Mouse (Mus musculus): ENCODE data around the gene Olfr509. TPM values are rescaled to one million over a fixed set of nuclear protein-coding genes. Genes with fewer than 3 reads are reported as not detected.
"Not testable (repeated sequence)": the region's sequence is repeated elsewhere in the genome, so short reads cannot be mapped to it uniquely, and the experiment has no call there.

The Olfr509 gene
- polyA plus RNA-seq (2012; rRNA removed), result not detected in 2 replicates

GRCm38 (mm10) chr7:108651806-108652205, at the start of gene Olfr509:
Olfr509 (minus strand) TSS chr7:108651906.
- DNase-seq, result no peak
- Histone ChIP-seq H3K4me3 (replicated peaks; ENCODE audit: extremely low read depth, low read depth, low read length) (no peak within 1 kb of the TSS), H3K4me1 (ENCODE audit: control insufficient read depth, insufficient read depth, low read length) (no peaks in the 10 kb centered on the region)
- TF ChIP-seq CTCF (IDR thresholded peaks at IDR 0.05; ENCODE audit: insufficient read depth, low read length) (no peak), POLR2A (IDR thresholded peaks at IDR 0.05; ENCODE audit: borderline replicate concordance, extremely low read depth, low read depth, low read length) (no peak)

DNA sequence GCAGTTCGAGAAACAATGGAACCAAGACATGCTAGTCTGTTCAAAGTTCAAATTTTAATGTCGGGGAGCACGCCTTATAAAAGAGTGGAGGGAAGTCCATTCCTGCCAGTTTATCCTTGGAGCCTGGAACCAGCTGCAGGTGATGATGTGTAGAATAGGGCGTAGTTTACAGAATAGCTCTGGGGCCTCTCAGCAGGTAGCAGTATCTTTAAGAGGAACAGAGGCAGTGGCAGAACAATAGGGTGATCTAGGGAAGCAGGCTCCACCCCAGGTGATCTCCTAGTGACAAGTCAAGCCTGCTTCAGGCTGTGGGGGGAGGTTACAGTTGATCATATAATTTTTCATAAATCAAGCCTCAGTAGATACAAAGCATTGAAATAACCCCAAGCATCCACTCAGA, 27.2 kb upstream of the Olfr509 start:
- TF ChIP-seq POLR2A (IDR thresholded peaks at IDR 0.05; ENCODE audit: borderline replicate concordance, extremely low read depth, low read depth, low read length) (no peak), CTCF (IDR thresholded peaks at IDR 0.05; ENCODE audit: insufficient read depth, low read length) (no peak)
- no peak overlapping the region for H3K4me3 ChIP-seq (replicated peaks; ENCODE audit: extremely low read depth, low read depth, low read length)
- H3K4me1 ChIP-seq (ENCODE audit: control insufficient read depth, insufficient read depth, low read length), result no peaks in the 10 kb centered on the region
- 75% methylated on average over 4 of the region's 4 CpGs for WGBS
- no peak for DNase-seq

DNA sequence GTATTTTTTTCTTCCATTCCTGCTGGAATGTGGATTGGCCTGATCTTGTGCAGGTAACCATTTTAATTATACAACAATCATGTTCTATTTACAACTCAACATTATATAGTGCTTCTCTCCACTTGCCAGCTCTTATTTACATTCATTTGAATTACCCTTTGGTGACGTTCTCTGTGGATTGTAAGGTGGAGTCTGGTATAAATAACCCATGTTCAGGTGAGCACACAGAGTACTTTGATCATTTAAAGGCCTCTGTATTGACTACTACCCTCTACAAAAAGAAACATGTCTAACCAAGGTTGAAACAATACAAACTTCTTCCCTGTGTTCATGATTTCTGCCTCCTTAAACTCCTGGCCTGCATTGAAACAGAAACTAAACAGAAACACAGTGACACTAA, 19.4 kb upstream of the Olfr509 start:
- Histone ChIP-seq H3K4me1 (ENCODE audit: control insufficient read depth, insufficient read depth, low read length) (no peaks in the 10 kb centered on the region), H3K4me3 (replicated peaks; ENCODE audit: extremely low read depth, low read depth, low read length) (no peak overlapping the region)
- TF ChIP-seq POLR2A (IDR thresholded peaks at IDR 0.05; ENCODE audit: borderline replicate concordance, extremely low read depth, low read depth, low read length), result no peak
- no peak for TF ChIP-seq CTCF (IDR thresholded peaks at IDR 0.05; ENCODE audit: insufficient read depth, low read length)
- no peak for DNase-seq
- 54% methylated on average over 1 of the region's 1 CpGs for WGBS

- Histone ChIP-seq H3K4me3 (replicated peaks; ENCODE audit: extremely low read depth, low read depth, low read length) (no peak within 1 kb of the TSS), H3K4me1 (ENCODE audit: control insufficient read depth, insufficient read depth, low read length) (no peaks in the 10 kb centered on the region)
- TF ChIP-seq POLR2A (IDR thresholded peaks at IDR 0.05; ENCODE audit: borderline replicate concordance, extremely low read depth, low read depth, low read length), result no peak
- WGBS, result 80% methylated on average over 1 of the region's 1 CpGs
- no peak for DNase-seq
These were observed 14.4 kb upstream of the Olfr509 start, which contains the start of gene Olfr510 for GRCm38 (mm10) chr7:108666118-108666517. Olfr510 (plus strand) TSS chr7:108666418.

DNA sequence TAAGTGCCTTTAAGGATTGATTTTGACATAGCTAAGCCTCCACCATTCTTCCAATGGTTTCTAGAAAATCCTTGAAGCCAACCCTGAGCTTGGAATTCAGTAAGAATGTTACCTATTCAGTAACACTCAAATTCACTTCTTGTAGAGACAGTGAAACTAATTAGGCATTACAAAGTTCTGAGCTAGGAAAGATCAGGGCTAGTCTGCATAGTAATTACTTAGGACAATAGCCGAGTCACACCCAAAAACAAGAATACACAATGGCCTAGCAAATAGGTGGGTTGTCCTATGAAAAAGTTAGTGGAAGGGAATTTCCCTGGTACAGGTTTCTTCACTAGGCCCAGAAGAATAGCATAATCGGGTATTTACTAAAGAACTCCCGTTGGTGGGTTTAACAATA, 10.7 kb upstream of the Olfr509 start:
- Histone ChIP-seq H3K4me3 (replicated peaks; ENCODE audit: extremely low read depth, low read depth, low read length) (no peak overlapping the region), H3K4me1 (ENCODE audit: control insufficient read depth, insufficient read depth, low read length) (no peaks in the 10 kb centered on the region)
- no peak for DNase-seq
- TF ChIP-seq POLR2A (IDR thresholded peaks at IDR 0.05; ENCODE audit: borderline replicate concordance, extremely low read depth, low read depth, low read length) (no peak), CTCF (IDR thresholded peaks at IDR 0.05; ENCODE audit: insufficient read depth, low read length) (no peak)
- 79% methylated on average over 3 of the region's 3 CpGs for WGBS

GRCm38 (mm10) chr7:108629694-108630093, 22.0 kb downstream of the Olfr509 start, which contains the start of gene Olfr508:
Olfr508 (plus strand) TSS chr7:108629994.
- no peak for DNase-seq
- WGBS, result 73% methylated on average over 3 of the region's 3 CpGs
- no peak within 1 kb of the TSS for H3K4me3 ChIP-seq (replicated peaks; ENCODE audit: extremely low read depth, low read depth, low read length)
- H3K4me1 ChIP-seq (ENCODE audit: control insufficient read depth, insufficient read depth, low read length), result no peaks in the 10 kb centered on the region
- TF ChIP-seq POLR2A (IDR thresholded peaks at IDR 0.05; ENCODE audit: borderline replicate concordance, extremely low read depth, low read depth, low read length) (no peak), CTCF (IDR thresholded peaks at IDR 0.05; ENCODE audit: insufficient read depth, low read length) (no peak)

GRCm38 (mm10) chr7:108621514-108621913, 30.2 kb downstream of the Olfr509 start, which contains the start of gene Olfr507:
Olfr507 (plus strand) TSS chr7:108621814.
- Histone ChIP-seq H3K4me1 (ENCODE audit: control insufficient read depth, insufficient read depth, low read length) (no peaks in the 10 kb centered on the region), H3K4me3 (replicated peaks; ENCODE audit: extremely low read depth, low read depth, low read length) (no peak within 1 kb of the TSS)
- TF ChIP-seq POLR2A (IDR thresholded peaks at IDR 0.05; ENCODE audit: borderline replicate concordance, extremely low read depth, low read depth, low read length), result no peak
- no peak for TF ChIP-seq CTCF (IDR thresholded peaks at IDR 0.05; ENCODE audit: insufficient read depth, low read length)
- no peak for DNase-seq
- WGBS, result 59% methylated on average over 2 of the region's 2 CpGs

DNA sequence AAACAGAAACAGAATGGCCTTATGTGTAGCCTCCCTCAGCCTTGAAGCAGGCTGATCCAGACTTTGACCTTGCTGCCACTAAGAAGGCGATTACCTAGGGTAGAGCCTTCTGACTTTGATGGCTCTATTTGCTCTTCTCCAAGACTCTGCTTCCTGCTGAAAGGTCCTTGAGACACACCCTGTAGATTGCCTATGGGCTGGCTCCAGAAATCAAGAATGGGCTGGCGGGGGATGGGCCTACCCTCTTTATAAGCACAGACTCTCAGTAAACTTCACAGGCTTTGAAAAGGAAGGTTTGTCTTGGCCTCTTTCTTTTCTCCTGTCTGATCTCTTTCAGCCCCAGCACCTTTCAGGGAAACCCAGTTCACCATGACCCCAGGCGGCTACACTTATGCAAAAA, 34.9 kb downstream of the Olfr509 start:
- WGBS, result 41% methylated on average over 3 of the region's 3 CpGs
- DNase-seq; H3K4me1 ChIP-seq (ENCODE audit: control insufficient read depth, insufficient read depth, low read length); H3K4me3 ChIP-seq (replicated peaks; ENCODE audit: extremely low read depth, low read depth, low read length): not testable (repeated sequence)

GRCm38 (mm10) chr7:108614110-108614509, 37.6 kb downstream of the Olfr509 start:
- 83% methylated on average over 2 of the region's 2 CpGs for WGBS
- Histone ChIP-seq H3K4me3 (replicated peaks; ENCODE audit: extremely low read depth, low read depth, low read length) (no peak overlapping the region), H3K4me1 (ENCODE audit: control insufficient read depth, insufficient read depth, low read length) (no peaks in the 10 kb centered on the region)
- TF ChIP-seq POLR2A (IDR thresholded peaks at IDR 0.05; ENCODE audit: borderline replicate concordance, extremely low read depth, low read depth, low read length), result no peak
- TF ChIP-seq CTCF (IDR thresholded peaks at IDR 0.05; ENCODE audit: insufficient read depth, low read length), result no peak
- DNase-seq, result no peak

- no peak for DNase-seq
- TF ChIP-seq CTCF (IDR thresholded peaks at IDR 0.05; ENCODE audit: insufficient read depth, low read length) (no peak), POLR2A (IDR thresholded peaks at IDR 0.05; ENCODE audit: borderline replicate concordance, extremely low read depth, low read depth, low read length) (no peak)
- Histone ChIP-seq H3K4me3 (replicated peaks; ENCODE audit: extremely low read depth, low read depth, low read length) (no peak within 1 kb of the TSS), H3K4me1 (ENCODE audit: control insufficient read depth, insufficient read depth, low read length) (no peaks in the 10 kb centered on the region)
These were observed 41.2 kb downstream of the Olfr509 start, which contains the start of gene Olfr506 for GRCm38 (mm10) chr7:108610487-108610886. Olfr506 (plus strand) TSS chr7:108610787.

- WGBS, result 65% methylated on average over 3 of the region's 3 CpGs
- not testable (repeated sequence) for DNase-seq; H3K4me1 ChIP-seq (ENCODE audit: control insufficient read depth, insufficient read depth, low read length); H3K4me3 ChIP-seq (replicated peaks; ENCODE audit: extremely low read depth, low read depth, low read length)
These were observed 49.8 kb downstream of the Olfr509 start for GRCm38 (mm10) chr7:108601916-108602315.

Other genes starting within 250 kb of the Olfr509 start
- not detected in 2 replicates for gene Olfr497, start 231.5 kb downstream of the Olfr509 start, polyA plus RNA-seq (2012; rRNA removed)
- gene Olfr498, start 186.6 kb downstream of the Olfr509 start, polyA plus RNA-seq (2012; rRNA removed), result not detected in 2 replicates
- not detected in 2 replicates for gene Olfr502, start 126.8 kb downstream of the Olfr509 start, polyA plus RNA-seq (2012; rRNA removed)
- not detected in 2 replicates for gene Olfr503, start 107.4 kb downstream of the Olfr509 start, polyA plus RNA-seq (2012; rRNA removed)
- gene Olfr504, start 86.1 kb downstream of the Olfr509 start, polyA plus RNA-seq (2012; rRNA removed), result not detected in 2 replicates
- not detected in 2 replicates for gene Olfr506, start 41.1 kb downstream of the Olfr509 start, polyA plus RNA-seq (2012; rRNA removed)
- gene Olfr507, start 30.1 kb downstream of the Olfr509 start, polyA plus RNA-seq (2012; rRNA removed), result not detected in 2 replicates
- not detected in 2 replicates for gene Olfr508, start 21.9 kb downstream of the Olfr509 start, polyA plus RNA-seq (2012; rRNA removed)
- not detected in 2 replicates for gene Olfr510, start 14.5 kb upstream of the Olfr509 start, polyA plus RNA-seq (2012; rRNA removed)
- gene Olfr512, start 61.4 kb upstream of the Olfr509 start, polyA plus RNA-seq (2012; rRNA removed), result not detected in 2 replicates
- gene Olfr513, start 99.1 kb upstream of the Olfr509 start, polyA plus RNA-seq (2012; rRNA removed), result not detected in 2 replicates
- not detected in 2 replicates for gene Olfr514, start 174.1 kb upstream of the Olfr509 start, polyA plus RNA-seq (2012; rRNA removed)
- gene Olfr516, start 198.6 kb upstream of the Olfr509 start, polyA plus RNA-seq (2012; rRNA removed), result not detected in 2 replicates
- not detected in 2 replicates for gene Olfr517, start 220.5 kb upstream of the Olfr509 start, polyA plus RNA-seq (2012; rRNA removed)
- gene Olfr518, start 233.1 kb upstream of the Olfr509 start, polyA plus RNA-seq (2012; rRNA removed), result not detected in 2 replicates
- not detected in 2 replicates for gene Olfr519, start 242.5 kb upstream of the Olfr509 start, polyA plus RNA-seq (2012; rRNA removed)

Measured in lung, adult 2 months (tissue).